Mouse (Mus musculus) heart, adult 2 months (tissue): ENCODE measurements around the gene Rnase10.

ENCODE experiments used
- EP300 ChIP-seq: fragments of 200-500 bp; IDR thresholded peaks from 2 replicates; pipeline ENCODE4 v1.6.1; 2011; ENCODE audit warnings: low read depth, low read length, control low read depth; ENCODE audit not compliant: insufficient read depth
- POLR2A ChIP-seq: fragments of 200-500 bp; IDR thresholded peaks from 2 replicates; pipeline ENCODE4 v1.6.1; 2011; ENCODE audit warnings: mild to moderate bottlenecking, low read depth, low read length, control low read depth; ENCODE audit not compliant: insufficient read depth

- TF ChIP-seq EP300, result no peak
- TF ChIP-seq POLR2A, result no peak
Observed at GRCm38 (mm10) chr14:50969558-50970544, 37.7 kb upstream of the Rnase10 start.
